Mouse (Mus musculus) intestine, embryonic 14.5 days (tissue): ENCODE measurements around the gene Senp7. TPM values are rescaled to one million over a fixed set of nuclear protein-coding genes. Genes with fewer than 3 reads are reported as not detected.
"Not testable (repeated sequence)": the region's sequence is repeated elsewhere in the genome, so short reads cannot be mapped to it uniquely, and the experiment has no call there.

Source experiments
- ATAC-seq: fragments of 200-750 bp; cut with Nextera tagmentation; replicated peaks from 2 replicates; pipeline ENCODE4 v1.8.0; 2017; ENCODE audit warnings: low read depth, moderate number of reproducible peaks, moderate TSS enrichment, moderate library complexity; ENCODE audit not compliant: low FRiP score, low TSS enrichment
- DNase-seq: peaks from one replicate; pipeline ENCODE4 v3.0.0-alpha.2; 2018; ENCODE audit warnings: low spot score
- H3K27ac ChIP-seq: fragments of 300-500 bp; sonication (generic); 2 replicates; pipeline ENCODE4 v1.5.1; 2014; ENCODE audit warnings: low read depth, mild to moderate bottlenecking, control low read depth
- H3K27me3 ChIP-seq: fragments of 300-500 bp; sonication (generic); replicated peaks from 2 replicates; pipeline ENCODE4 v1.6.1; 2014; ENCODE audit warnings: low read length, control low read depth; ENCODE audit not compliant: control insufficient read depth, insufficient read depth
- H3K36me3 ChIP-seq: fragments of 300-500 bp; sonication (generic); 2 replicates; pipeline ENCODE4 v1.6.1; 2014; ENCODE audit warnings: low read length, control low read depth; ENCODE audit not compliant: control insufficient read depth, insufficient read depth
- H3K4me1 ChIP-seq: fragments of 300-500 bp; sonication (generic); replicated peaks from 2 replicates; pipeline ENCODE4 v1.6.1; 2014; ENCODE audit warnings: low read length, control low read depth, mixed read lengths; ENCODE audit not compliant: control insufficient read depth, insufficient read depth
- H3K4me2 ChIP-seq: fragments of 300-500 bp; sonication (generic); 2 replicates; pipeline ENCODE4 v1.6.1; 2014; ENCODE audit warnings: low read length
- H3K4me3 ChIP-seq: fragments of 300-500 bp; sonication (generic); 2 replicates; pipeline ENCODE4 v1.5.1; 2014; ENCODE audit warnings: low read depth, low read length, control low read depth, mixed read lengths
- H3K9ac ChIP-seq: fragments of 300-500 bp; sonication (generic); 2 replicates; pipeline ENCODE4 v1.6.1; 2014; ENCODE audit warnings: mild to moderate bottlenecking, low read length
- H3K9me3 ChIP-seq: fragments of 300-500 bp; sonication (generic); 2 replicates; pipeline ENCODE4 v1.6.1; 2016; ENCODE audit warnings: low read length, control low read depth; ENCODE audit not compliant: control insufficient read depth
- WGBS: fragments of 180-500 bp; shearing (Covaris S2); extraction: QIAGEN DNeasy Blood & Tissue Kit; methylation state at CpG from one replicate; pipeline ENCODE4 v1.1.7; 2014; 5-methylcytosine and 5-hydroxymethylcytosine counted together
- polyA plus RNA-seq: library from polyadenylated mRNA; unstranded; fragments of >200 nt; fragmentation: Nextera tagmentation; extraction: Ambion mirVana; gene quantifications from 2 replicates; pipeline ENCODE4 v1.2.1, GENCODE M21; 2014

The Senp7 gene
- polyA plus RNA-seq, 1 experiment from 2014 or later: 28.0 TPM

- H3K4me1 ChIP-seq, H3K4me3 ChIP-seq, H3K4me2 ChIP-seq, H3K27me3 ChIP-seq, H3K27ac ChIP-seq, H3K9me3 ChIP-seq, DNase-seq, ATAC-seq, H3K9ac ChIP-seq: not testable (repeated sequence)
- H3K36me3 ChIP-seq: peaks cover 41% of the 10 kb centered on the region
These were observed 48.4 kb downstream of the Senp7 start for GRCm38 (mm10) chr16:56096401-56097018.

- H3K27me3 ChIP-seq: no peaks in the 10 kb centered on the region
- no peak overlapping the region for H3K4me3 ChIP-seq
- no peak overlapping the region for H3K27ac ChIP-seq
- H3K4me2 ChIP-seq: no peak overlapping the region
- H3K4me1 ChIP-seq: no peaks in the 10 kb centered on the region; the same call in 1 of the 2 replicates
- DNase-seq (no peak), ATAC-seq (no peak)
- H3K36me3 ChIP-seq: peaks cover 26% of the 10 kb centered on the region
- 85% methylated on average over 3 of the region's 3 CpGs for WGBS
- no peak overlapping the region for H3K9ac ChIP-seq
- H3K9me3 ChIP-seq: 0 out of 2 replicates have a peak, but pooled peaks cover 3% of the 10 kb centered on the region
These were observed 67.6 kb downstream of the Senp7 start for GRCm38 (mm10) chr16:56115706-56116105.

DNA sequence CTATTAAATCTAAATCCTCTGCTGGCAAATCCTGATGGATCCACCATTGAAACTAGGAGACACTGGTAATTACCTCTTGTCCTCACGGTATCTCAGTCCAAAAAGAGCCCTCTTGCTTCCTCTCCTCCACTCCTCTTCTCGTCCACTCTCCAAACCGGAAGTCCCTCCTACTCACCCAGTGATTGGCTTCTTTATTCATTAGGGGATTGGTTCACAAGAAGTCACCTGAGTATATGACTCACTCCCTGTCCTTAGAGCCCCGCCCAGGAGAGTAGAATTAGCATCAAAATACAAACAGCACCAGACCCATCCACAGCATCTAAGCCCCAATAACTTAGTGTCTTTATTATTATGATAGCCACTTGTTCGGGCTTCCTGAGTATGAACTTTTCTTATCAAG, 68.0 kb downstream of the Senp7 start:
- Histone ChIP-seq H3K36me3 (peaks cover 26% of the 10 kb centered on the region), H3K27ac (no peak overlapping the region), H3K9me3 (0 out of 2 replicates have a peak, but pooled peaks cover 3% of the 10 kb centered on the region), H3K4me2 (no peak overlapping the region), H3K27me3 (no peaks in the 10 kb centered on the region), H3K4me1 (no peaks in the 10 kb centered on the region; the same call in 1 of the 2 replicates), H3K4me3 (no peak overlapping the region), H3K9ac (no peak overlapping the region)
- no peak for DNase-seq
- 77% methylated on average over 5 of the region's 5 CpGs for WGBS
- no peak for ATAC-seq

DNA sequence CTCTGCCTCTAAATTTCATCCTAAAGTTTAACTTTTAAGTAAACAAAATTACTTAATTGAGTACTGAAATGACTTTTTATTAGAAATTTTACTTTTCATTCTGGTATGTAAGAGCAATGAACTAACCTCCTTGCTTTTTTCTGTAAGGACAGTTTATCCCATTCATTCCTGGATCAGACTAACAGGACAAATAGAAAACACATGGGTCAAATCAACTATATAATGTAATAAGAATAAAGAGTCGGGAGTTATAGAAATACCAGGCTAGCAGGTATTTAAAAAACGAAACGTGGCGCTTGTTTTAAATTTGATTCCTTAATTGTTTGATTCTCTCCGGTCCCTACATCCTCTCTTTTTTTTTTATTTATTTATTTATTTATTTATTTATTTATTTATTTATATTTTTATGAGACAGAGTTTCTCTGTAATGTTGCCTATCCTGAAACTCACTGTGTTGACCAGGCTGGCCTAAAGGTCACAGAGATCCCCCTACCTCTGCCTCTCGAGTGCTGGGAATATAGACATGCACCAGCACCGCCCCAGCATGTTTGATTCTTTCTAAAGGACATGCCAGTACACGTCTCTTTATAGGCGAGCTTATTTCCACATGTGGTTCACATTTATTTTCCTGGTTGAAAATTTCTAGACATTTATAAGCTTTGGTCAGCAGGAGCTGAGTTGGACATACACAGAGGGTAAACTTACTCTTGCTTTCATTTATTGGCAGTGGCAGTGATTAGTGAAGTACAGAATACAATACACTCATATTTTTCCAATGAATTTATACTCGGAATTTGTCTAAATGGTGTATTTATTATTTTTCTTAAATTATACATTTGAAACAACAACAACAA, 69.4 kb downstream of the Senp7 start:
- Histone ChIP-seq H3K36me3 (peaks cover 17% of the 10 kb centered on the region), H3K9ac (no peak overlapping the region), H3K4me2 (no peak overlapping the region), H3K27ac (no peak overlapping the region), H3K4me3 (no peak overlapping the region), H3K27me3 (no peaks in the 10 kb centered on the region), H3K4me1 (no peaks in the 10 kb centered on the region; the same call in 1 of the 2 replicates), H3K9me3 (0 out of 2 replicates have a peak, but pooled peaks cover 3% of the 10 kb centered on the region)
- DNase-seq (no peak), ATAC-seq (no peak)
- WGBS: 87% methylated on average over 10 of the region's 10 CpGs

GRCm38 (mm10) chr16:56122517-56122916, 74.4 kb downstream of the Senp7 start:
- Histone ChIP-seq H3K4me2 (no peak overlapping the region), H3K4me1 (no peaks in the 10 kb centered on the region), H3K4me3 (no peak overlapping the region), H3K36me3 (peaks cover 24% of the 10 kb centered on the region), H3K27ac (no peak overlapping the region), H3K9me3 (no peaks in the 10 kb centered on the region), H3K9ac (no peak overlapping the region), H3K27me3 (no peaks in the 10 kb centered on the region)
- DNase-seq: no peak
- WGBS: 78% methylated on average over 5 of the region's 5 CpGs
- no peak for ATAC-seq

DNA sequence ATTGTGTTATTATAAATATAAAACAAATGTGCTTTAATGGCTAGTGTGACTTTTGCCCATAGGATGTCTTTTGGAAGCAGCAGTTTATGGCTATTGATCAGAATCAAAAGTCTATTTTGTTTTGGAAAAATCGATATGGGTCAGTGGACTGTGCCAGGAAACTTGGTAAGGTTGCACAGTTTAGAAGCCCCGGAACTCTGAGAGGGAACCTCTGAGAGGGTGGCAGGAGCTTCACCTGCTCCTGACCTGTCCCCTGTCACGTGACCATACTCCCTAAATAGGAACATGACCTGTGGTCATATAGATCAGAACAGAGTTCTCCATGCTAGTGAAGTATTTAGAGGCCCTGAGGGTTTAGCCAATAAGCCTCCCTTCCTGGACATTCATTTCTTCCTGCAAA, 75.9 kb downstream of the Senp7 start:
- WGBS: 94% methylated on average over 3 of the region's 3 CpGs
- Histone ChIP-seq H3K27me3 (no peaks in the 10 kb centered on the region), H3K9me3 (no peaks in the 10 kb centered on the region), H3K4me1 (no peaks in the 10 kb centered on the region), H3K36me3 (peaks cover 27% of the 10 kb centered on the region), H3K27ac (no peak overlapping the region), H3K4me2 (no peak overlapping the region), H3K4me3 (no peak overlapping the region), H3K9ac (no peak overlapping the region)
- ATAC-seq: no peak
- DNase-seq: no peak

DNA sequence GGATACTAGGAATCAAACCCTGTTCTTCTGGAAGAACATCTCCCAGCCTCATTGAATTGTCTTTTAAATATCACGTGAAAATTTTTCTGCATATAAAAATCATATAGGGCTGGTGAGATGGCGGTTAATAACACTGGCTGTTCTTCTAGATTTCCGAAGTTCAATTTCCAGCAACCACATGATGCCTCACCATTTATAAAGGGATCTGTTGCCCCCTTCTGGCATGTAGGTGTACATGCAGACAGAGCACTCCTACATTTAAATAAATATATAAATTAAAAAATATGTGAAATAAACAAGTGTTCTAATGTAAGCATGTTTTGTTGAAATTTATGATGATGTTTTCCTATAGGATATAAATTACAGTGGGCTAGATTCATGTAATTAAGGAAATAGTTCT, 83.5 kb downstream of the Senp7 start:
- no peak for DNase-seq
- H3K9ac ChIP-seq: no peak overlapping the region
- H3K27ac ChIP-seq: no peak overlapping the region
- H3K27me3 ChIP-seq: no peaks in the 10 kb centered on the region
- no peak for ATAC-seq
- no peaks in the 10 kb centered on the region for H3K9me3 ChIP-seq
- 37% methylated on average over 3 of the region's 3 CpGs for WGBS
- peaks cover 8% of the 10 kb centered on the region for H3K36me3 ChIP-seq
- no peaks in the 10 kb centered on the region for H3K4me1 ChIP-seq
- no peak overlapping the region for H3K4me3 ChIP-seq
- no peak overlapping the region for H3K4me2 ChIP-seq

DNA sequence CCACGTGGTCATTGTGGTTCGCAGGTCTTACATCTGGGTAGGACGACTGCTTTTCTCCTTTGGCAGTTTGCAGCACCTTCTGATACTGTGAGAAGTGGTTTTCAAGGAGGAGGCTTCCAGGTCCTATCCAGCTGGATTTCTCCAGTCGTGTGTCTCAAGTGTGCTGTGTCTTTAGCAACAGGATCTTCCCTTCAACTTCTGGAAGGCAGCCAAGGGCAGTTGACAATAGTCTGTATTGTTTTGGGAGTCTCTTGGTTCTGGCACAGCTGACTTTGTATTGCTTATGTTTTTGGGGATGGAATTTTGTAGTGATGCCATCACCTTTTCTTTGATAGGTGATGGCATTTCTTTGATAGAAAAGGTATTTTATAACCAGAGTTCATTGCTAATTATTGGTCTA, 86.0 kb downstream of the Senp7 start:
- Histone ChIP-seq H3K9me3 (no peaks in the 10 kb centered on the region), H3K27me3 (no peaks in the 10 kb centered on the region), H3K4me1 (no peaks in the 10 kb centered on the region), H3K36me3 (peaks cover under 1% of the 10 kb centered on the region; the same call in 1 of the 2 replicates), H3K9ac (no peak overlapping the region), H3K27ac (no peak overlapping the region), H3K4me3 (no peak overlapping the region), H3K4me2 (no peak overlapping the region)
- ATAC-seq: no peak
- no peak for DNase-seq
- WGBS: 40% methylated on average over 4 of the region's 4 CpGs
